ENCODE assay signal across 8 mouse cellular contexts in genomic region chr4:98444437-98445139, GRCm38 (mm10). TPM values are rescaled to one million over a fixed set of nuclear protein-coding genes. Genes with fewer than 3 reads are reported as not detected.
A peak's percentile ranks its signal among the peaks of the same experiment; 100 is the strongest.
DNase-seq lines count a peak whose midpoint lies in the region; ATAC-seq lines count a peak whose summit lies in the region.

No protein-coding gene starts in this region.

- no peak overlapping the region for H3K4me2 ChIP-seq in liver, embryonic 11.5 days
- H3K4me2 ChIP-seq in hindbrain, embryonic 15.5 days, result no peak overlapping the region
- no peak overlapping the region for H3K4me2 ChIP-seq in midbrain, embryonic 16.5 days (ENCODE audit: low read length)

- H3K4me1 ChIP-seq in liver, embryonic 11.5 days (replicated peaks; ENCODE audit: control insufficient read depth, insufficient read depth, low read length), result no peaks in the 10 kb centered on the region
- peaks cover 9% of the 10 kb centered on the region for H3K4me1 ChIP-seq in forebrain, embryonic 10.5 days
- H3K4me1 ChIP-seq in hindbrain, embryonic 15.5 days (replicated peaks), result no peaks in the 10 kb centered on the region
- H3K4me1 ChIP-seq in midbrain, embryonic 16.5 days (ENCODE audit: control insufficient read depth, insufficient read depth, low read length), result no peaks in the 10 kb centered on the region

- no peak overlapping the region for H3K4me3 ChIP-seq in liver, embryonic 11.5 days (ENCODE audit: low read depth, low read length)
- no peak overlapping the region for H3K4me3 ChIP-seq in forebrain, embryonic 10.5 days
- no peak overlapping the region for H3K4me3 ChIP-seq in hindbrain, embryonic 15.5 days
- H3K4me3 ChIP-seq in midbrain, embryonic 16.5 days (ENCODE audit: low read depth, low read length), result no peak overlapping the region

- no peak for ATAC-seq in liver, embryonic 11.5 days (replicated peaks; ENCODE audit: low FRiP score)
- peak; percentile 94 for ATAC-seq in hindbrain, embryonic 15.5 days (ENCODE audit: low FRiP score, low read depth)
- ATAC-seq in midbrain, embryonic 16.5 days, result peak; percentile 93

- intact Hi-C loops in left cerebral cortex, postnatal 10 days (cut with DNase I), result loop anchor here (10.0 kb wide), 1 partner anchor 690 kb away; no protein-coding TSS in a partner anchor

- peak; percentile 35 for DNase-seq in liver
- DNase-seq in liver, embryonic 11.5 days (ENCODE audit: low spot score), result no peak
- peak; percentile 74 for DNase-seq in adrenal gland, postnatal 10 days
- DNase-seq in forebrain, embryonic 10.5 days (ENCODE audit: extremely low spot score, low spot score), result peak; percentile 37
- DNase-seq in left cerebral cortex, postnatal 10 days (ENCODE audit: extremely low spot score in 1 of 2, low spot score in 2 of 2), result peak; percentile 36 to 56
- DNase-seq in thymus, postnatal 25 days, result peak; percentile 73

- no peaks in the 10 kb centered on the region for H3K36me3 ChIP-seq in liver, embryonic 11.5 days (ENCODE audit: control insufficient read depth, insufficient read depth, low read length)
- no peaks in the 10 kb centered on the region for H3K36me3 ChIP-seq in forebrain, embryonic 10.5 days (replicated peaks)
- no peaks in the 10 kb centered on the region for H3K36me3 ChIP-seq in hindbrain, embryonic 15.5 days
- H3K36me3 ChIP-seq in midbrain, embryonic 16.5 days (ENCODE audit: control insufficient read depth, insufficient read depth, low read length), result 0 out of 2 replicates have a peak, but pooled peaks cover 2% of the 10 kb centered on the region

- no peaks in the 10 kb centered on the region for H3K27me3 ChIP-seq in liver, embryonic 11.5 days (replicated peaks; ENCODE audit: control insufficient read depth, insufficient read depth, low read length)
- H3K27me3 ChIP-seq in forebrain, embryonic 10.5 days (ENCODE audit: poor library complexity, severe bottlenecking), result no peaks in the 10 kb centered on the region
- H3K27me3 ChIP-seq in hindbrain, embryonic 15.5 days, result no peaks in the 10 kb centered on the region
- H3K27me3 ChIP-seq in midbrain, embryonic 16.5 days (ENCODE audit: control insufficient read depth, insufficient read depth, low read depth, low read length), result no peaks in the 10 kb centered on the region

- H3K27ac ChIP-seq in liver, embryonic 11.5 days (ENCODE audit: low read depth, low read length), result no peak overlapping the region
- H3K27ac ChIP-seq in forebrain, embryonic 10.5 days, result no peak overlapping the region
- no peak overlapping the region for H3K27ac ChIP-seq in hindbrain, embryonic 15.5 days (replicated peaks)
- no peak overlapping the region for H3K27ac ChIP-seq in midbrain, embryonic 16.5 days (ENCODE audit: low read length)

- no peak overlapping the region for H3K9ac ChIP-seq in liver, embryonic 11.5 days (ENCODE audit: low read depth, low read length)
- no peak overlapping the region for H3K9ac ChIP-seq in hindbrain, embryonic 15.5 days
- no peak overlapping the region for H3K9ac ChIP-seq in midbrain, embryonic 16.5 days (ENCODE audit: low read depth, low read length)

- no peaks in the 10 kb centered on the region for H3K9me3 ChIP-seq in liver, embryonic 11.5 days (ENCODE audit: control insufficient read depth, low read length)
- no peaks in the 10 kb centered on the region for H3K9me3 ChIP-seq in forebrain, embryonic 10.5 days
- no peaks in the 10 kb centered on the region for H3K9me3 ChIP-seq in hindbrain, embryonic 15.5 days
- H3K9me3 ChIP-seq in midbrain, embryonic 16.5 days (replicated peaks; ENCODE audit: control insufficient read depth, low read length, poor library complexity, severe bottlenecking), result no peaks in the 10 kb centered on the region

- 80% methylated on average over 10 of the region's 10 CpGs for WGBS in liver, embryonic 11.5 days
- WGBS in forebrain, embryonic 10.5 days, result 87% methylated on average over 10 of the region's 10 CpGs
- WGBS in hindbrain, embryonic 15.5 days, result 87% methylated on average over 10 of the region's 10 CpGs
- 89% methylated on average over 10 of the region's 10 CpGs for WGBS in midbrain, embryonic 16.5 days

RNA-seq across cellular contexts. Expression of gene Patj, which starts 49.0 kb away (rescaled TPM):
- polyA plus RNA-seq in liver, embryonic 11.5 days (2014; fragmentation: Nextera tagmentation; extraction: Ambion mirVana), result 4.9 and 5.7 TPM in 2 replicates
- 1 to 10 TPM; 6.6 to 7.7 TPM for total RNA-seq in adrenal gland, postnatal 10 days (2021)
- 10.2 and 11.2 TPM in 2 replicates for polyA plus RNA-seq in forebrain, embryonic 10.5 days (2016; fragmentation: Nextera tagmentation; extraction: Ambion mirVana)
- 7.6 and 10.8 TPM in 2 replicates for polyA plus RNA-seq in hindbrain, embryonic 15.5 days (2015; fragmentation: Nextera tagmentation; extraction: Ambion mirVana)
- total RNA-seq in left cerebral cortex, postnatal 10 days (2021), result 1 to 10 TPM; 7.7 to 8.1 TPM
- 7.3 and 9.9 TPM in 2 replicates for polyA plus RNA-seq in midbrain, embryonic 16.5 days (2015; fragmentation: Nextera tagmentation; extraction: Ambion mirVana)
